Mouse (Mus musculus) lung, postnatal 4 days (tissue): Measurements from ENCODE around the gene Slc25a33.
"Not testable (repeated sequence)": the region's sequence is repeated elsewhere in the genome, so short reads cannot be mapped to it uniquely, and the experiment has no call there.

Experiments
- DNase-seq, 2 experiments: peaks; one replicate each; pipeline ENCODE4 v3.0.0; 2021

Slc25a33 gene

GRCm38 (mm10) chr4:149794010-149794338, 19.9 kb upstream of the Slc25a33 start:
- no peak for DNase-seq

GRCm38 (mm10) chr4:149793156-149794009, 19.3 kb upstream of the Slc25a33 start:
- DNase-seq: peak in 1 of 2 experiments; percentile 67

DNA sequence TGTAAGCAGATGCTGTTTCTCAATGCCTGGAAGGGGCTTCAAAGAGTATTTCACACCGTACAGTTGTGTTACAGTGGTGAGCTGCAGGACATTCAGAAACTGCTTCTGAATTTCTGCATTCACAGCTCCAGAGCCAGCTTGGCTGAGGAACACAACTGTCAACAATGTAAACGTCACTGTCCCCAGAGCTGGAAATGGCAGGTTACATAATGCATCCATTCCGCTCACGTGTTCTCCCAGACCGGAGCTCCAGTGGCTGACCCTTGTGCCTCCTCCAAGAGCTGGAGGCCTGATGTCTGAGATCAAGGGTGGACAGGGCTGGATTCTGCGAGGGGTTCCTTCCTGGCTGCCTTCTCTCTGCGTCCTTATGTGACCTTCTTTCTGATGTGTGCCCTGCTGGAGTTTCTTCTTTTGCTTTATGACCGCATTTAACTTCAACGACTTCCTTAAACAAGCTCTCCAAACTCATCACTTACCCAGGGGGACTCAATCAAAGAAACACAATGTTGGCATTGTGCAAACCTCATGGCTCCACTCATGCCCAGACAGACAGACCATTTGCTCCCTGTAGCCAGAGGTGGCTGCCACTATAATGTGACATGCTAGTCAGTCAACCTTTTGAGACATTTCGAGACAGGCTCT, 18.2 kb upstream of the Slc25a33 start:
- peak; percentile 58 to 69 for DNase-seq

GRCm38 (mm10) chr4:149791470-149791869, 17.4 kb upstream of the Slc25a33 start:
- DNase-seq: peak in 1 of 2 experiments; percentile 15

DNA sequence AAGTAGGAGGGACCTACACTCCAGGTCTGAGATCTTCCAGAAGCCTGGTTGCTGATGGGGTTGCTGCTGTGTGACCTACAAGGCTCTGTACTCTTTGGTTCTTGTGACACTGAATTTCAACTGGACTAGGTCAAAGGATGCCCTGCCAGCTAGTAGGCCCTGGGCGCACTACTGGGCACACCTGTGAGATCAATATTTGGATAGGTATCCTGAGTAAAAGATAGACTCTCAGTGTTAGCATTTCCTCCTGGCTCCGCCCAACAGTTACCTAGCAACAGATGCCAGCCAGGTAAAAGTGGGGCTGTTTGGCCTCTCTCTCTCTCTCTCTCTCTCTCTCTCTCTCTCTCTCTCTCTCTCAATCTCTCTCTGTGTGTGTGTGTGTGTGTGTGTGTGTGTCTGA, 16.9 kb upstream of the Slc25a33 start:
- no peak for DNase-seq

GRCm38 (mm10) chr4:149790546-149790945, 16.5 kb upstream of the Slc25a33 start:
- peak in 1 of 2 experiments; percentile 15 for DNase-seq

DNA sequence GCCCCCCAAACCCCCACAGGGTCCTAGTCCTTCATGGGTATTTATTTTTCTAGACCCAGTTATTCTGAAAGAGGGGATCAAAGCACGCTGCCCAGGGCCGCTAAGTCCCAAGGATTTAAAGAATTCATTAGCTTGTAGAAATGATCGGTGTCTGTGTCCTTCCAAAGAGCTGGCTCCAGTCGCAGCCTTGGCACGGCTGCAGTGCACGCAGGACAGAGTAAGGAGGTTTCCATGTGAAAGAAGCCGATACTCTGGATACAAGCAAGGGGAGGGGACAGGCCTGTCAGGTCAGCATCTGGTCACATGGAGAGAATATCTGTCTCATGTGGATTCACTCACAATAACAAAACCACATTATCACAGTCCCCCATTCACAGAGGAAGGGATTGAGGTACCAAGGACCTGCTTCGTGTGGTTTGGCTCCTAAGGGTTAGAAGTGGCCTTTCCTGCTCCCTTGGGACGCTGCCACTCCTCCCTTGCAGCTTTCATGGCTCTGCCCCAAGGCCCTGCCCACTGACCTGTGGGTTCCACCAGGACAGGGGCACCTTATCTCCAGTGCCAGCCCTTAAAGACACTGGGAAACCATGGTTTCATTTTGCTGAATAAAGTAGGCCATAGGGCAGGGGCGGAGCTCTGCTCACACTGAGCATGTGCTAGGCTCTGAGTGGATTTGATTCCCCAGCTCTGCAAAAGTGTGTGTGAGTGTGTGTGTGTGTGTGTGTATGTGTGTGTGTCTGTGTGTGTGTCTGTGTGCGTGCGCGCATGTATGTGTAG, 15.5 kb upstream of the Slc25a33 start:
- DNase-seq: peak; percentile 50 to 77

GRCm38 (mm10) chr4:149784901-149785300, 10.8 kb upstream of the Slc25a33 start:
- DNase-seq: no peak

DNA sequence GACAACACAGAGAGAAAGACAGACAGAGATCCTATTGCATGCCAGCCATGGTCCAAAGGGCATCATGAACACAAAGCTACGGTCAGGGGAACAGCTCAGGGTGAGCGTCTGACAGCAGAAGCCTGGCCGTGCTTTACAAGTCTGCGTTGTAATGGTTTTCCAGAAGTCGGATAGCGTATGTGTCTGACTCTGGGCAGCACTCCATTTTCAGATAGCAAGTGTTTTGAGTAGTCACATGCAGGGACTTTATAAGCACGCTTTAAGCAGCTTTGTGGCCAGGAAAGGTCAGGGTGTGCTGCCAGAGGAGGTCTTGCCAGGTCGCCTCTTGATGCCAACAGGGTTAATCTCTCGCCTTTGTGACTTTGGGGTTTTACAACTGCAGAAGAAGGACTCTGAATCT, 10.3 kb upstream of the Slc25a33 start:
- no peak for DNase-seq

- DNase-seq: no peak
Measured at GRCm38 (mm10) chr4:149782975-149783374, 8.9 kb upstream of the Slc25a33 start.

DNA sequence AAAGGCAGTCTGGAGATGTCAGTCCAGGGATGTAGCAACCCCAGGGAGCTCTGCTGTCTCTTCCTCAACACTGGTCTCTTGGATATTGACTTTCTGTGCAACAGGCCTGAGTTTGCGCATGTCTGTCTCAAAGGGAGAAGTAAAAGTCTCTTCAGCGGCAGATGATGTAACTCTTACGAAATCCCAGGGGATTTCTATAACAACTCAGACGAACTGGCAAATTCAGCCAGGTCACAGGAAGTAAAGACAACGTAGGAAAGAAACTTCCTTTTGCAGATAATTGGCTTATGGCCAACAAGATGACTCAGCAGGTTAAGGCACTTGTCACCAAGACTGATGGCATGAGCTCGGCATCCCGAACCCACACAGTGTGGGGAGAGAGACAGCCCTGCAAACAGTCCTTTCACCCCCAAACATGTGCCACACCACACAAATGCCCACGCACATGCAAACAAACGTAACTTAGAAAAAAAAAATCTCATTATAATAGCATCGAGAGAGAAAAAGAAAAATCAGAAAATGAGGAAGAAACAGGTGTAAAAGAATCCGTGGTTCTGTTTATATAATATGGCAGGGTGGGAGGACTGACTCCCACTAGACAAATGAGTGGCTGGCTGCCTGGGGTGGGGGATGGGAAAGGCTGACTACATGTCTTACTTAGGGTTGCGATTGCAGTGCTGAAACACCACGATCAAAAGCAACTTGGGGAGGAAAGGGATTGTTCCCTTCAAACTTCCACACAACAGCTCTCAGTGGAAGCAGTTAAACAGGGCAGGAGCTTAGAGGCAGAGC, 6.7 kb upstream of the Slc25a33 start:
- DNase-seq: peak in 1 of 2 experiments; percentile 60

GRCm38 (mm10) chr4:149779966-149780365, 5.9 kb upstream of the Slc25a33 start:
- no peak for DNase-seq

- DNase-seq: no peak
Measured at GRCm38 (mm10) chr4:149777126-149777525, 3.0 kb upstream of the Slc25a33 start.

DNA sequence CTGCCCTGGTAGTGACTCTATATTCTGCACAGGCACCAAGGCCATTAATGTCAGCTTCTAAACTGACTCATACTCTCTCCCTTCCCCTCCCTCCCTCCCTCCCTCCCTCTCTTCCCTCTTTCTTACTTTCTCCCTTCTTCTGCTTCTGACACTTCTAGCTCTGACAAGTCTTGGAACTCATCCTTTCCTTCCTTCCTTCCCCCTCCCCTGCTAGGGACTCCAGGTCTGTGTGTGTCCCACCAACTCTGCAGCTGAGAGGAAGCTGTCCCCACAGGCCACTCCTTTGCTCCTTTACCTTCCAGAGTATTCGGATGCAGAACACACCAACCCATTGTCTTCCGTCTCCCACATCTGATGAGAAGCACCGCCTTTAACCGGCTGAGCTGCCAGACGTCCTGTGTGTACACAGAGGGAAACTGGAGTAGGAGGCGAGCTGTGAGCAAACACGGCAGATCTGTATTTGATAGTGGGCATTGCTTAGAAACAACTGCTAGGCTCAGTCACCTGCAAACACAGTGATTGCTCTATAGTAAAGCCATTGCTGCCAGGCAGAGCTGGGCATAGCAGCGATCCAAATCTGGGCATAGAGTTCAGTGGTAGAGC, 1.8 kb upstream of the Slc25a33 start:
- DNase-seq: no peak

GRCm38 (mm10) chr4:149775330-149775729, 1.3 kb upstream of the Slc25a33 start:
- no peak for DNase-seq

GRCm38 (mm10) chr4:149773408-149774093, 526 bp downstream of the Slc25a33 start:
- no peak for DNase-seq

DNA sequence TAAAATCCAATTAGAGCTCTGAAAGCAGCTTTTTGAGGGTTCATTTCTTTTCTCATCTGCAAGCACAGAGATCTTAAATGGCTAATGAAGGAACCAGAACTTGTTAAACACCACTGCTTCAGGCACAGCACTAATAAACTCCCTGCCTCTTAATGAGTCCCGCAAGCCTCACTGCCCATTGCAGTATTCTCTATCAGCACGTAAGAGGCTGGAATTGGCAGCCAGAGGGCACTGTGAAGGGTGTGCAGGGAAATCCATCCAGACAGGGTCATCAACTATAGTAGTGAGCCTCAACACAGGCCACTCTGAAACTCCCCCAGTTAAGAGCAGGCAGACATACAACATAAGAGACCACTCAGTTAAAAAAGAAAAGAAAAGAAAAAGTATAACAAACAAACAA, 1.7 kb downstream of the Slc25a33 start:
- no peak for DNase-seq

DNA sequence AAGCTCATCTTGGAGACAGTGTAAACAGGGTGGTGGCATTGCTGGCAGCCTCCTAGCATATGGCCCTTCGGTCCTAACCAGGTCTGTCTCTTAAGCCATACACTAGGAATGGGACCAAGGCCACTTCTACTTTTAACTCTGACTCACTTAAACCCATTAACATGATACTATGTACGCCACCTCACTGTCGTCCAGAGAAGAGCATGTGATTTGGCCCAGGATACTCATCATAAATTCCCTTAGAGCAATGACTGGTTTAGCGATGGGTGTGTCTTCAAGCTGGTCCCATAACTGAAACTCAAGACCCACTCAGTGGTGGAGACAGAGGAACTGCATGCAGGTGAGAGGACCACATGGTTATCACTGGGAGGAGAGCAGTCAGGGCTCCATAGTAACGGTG, 8.9 kb downstream of the Slc25a33 start:
- no peak for DNase-seq

- DNase-seq: no peak
Measured at GRCm38 (mm10) chr4:149763335-149763734, 10.7 kb downstream of the Slc25a33 start.

GRCm38 (mm10) chr4:149759517-149759916, 14.6 kb downstream of the Slc25a33 start:
- DNase-seq: no peak

DNA sequence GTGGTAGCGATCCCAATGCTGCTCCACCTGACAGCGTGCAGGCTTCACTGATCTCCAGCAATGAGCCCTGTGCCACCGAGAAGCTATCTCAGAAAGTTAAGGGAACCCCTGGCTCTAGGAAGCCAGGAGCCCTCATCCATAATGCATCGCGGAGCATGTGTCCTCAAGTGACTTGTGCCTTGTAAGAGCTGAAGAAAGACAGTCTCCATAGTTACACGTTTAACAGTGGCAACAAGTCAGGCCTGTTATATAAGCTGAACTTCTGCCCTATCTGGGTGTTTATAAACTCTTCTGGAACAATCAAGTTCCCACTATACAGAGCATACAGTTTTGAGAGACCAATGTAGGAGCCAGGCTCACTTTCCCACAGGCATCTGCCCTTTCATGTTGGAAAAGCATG, 15.7 kb downstream of the Slc25a33 start:
- DNase-seq: no peak

- DNase-seq: not testable (repeated sequence)
Measured at GRCm38 (mm10) chr4:149756546-149756945, 17.5 kb downstream of the Slc25a33 start.
